ENCODE assay signal across 21 mouse cellular contexts in the genomic region with DNA sequence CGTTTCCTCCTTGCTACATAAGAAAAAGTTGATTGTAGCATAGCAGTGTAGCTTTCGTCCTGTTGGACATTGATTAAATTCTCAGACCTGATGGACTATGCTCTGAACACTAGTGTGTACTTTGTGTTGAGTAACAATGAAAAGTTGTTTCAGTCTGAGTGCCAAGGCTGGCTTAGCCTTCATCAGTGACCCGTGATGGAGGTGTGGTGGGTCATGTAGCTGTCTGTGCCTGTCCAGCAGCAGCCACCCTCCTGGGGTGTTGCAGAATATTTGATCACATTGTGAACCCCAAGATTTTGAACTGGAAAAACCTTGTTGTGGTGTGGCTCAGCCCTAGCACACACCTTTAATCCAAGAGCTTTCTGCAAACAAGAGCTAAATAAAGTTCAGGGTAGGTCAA.
DNase-seq lines count a peak whose midpoint lies in the region; ATAC-seq and TF ChIP-seq lines count a peak whose summit lies in the region.
"Had no signal": no experiment of that assay in that cellular context is flagged by ENCODE, and none has a peak within 500 bp of the region (broad histone marks: within the 10 kb centered on the region; RNA-seq: fewer than 3 reads in every experiment).

No protein-coding gene starts in this region.

- H3K9me3 ChIP-seq in heart, embryonic 11.5 days (replicated peaks; ENCODE audit: control insufficient read depth, low read length): no peaks in the 10 kb centered on the region
- no peaks in the 10 kb centered on the region for H3K9me3 ChIP-seq in kidney, postnatal 0 days (replicated peaks; ENCODE audit: low read length)
- H3K9me3 ChIP-seq in liver, embryonic 16.5 days (replicated peaks; ENCODE audit: control insufficient read depth, low read length): no peaks in the 10 kb centered on the region
- H3K9me3 ChIP-seq in hindbrain, embryonic 10.5 days: no peaks in the 10 kb centered on the region
- H3K9me3 ChIP-seq: forebrain, embryonic 13.5 days; heart, embryonic 10.5 days; limb, embryonic 12.5 days had no signal

- no peak for TF ChIP-seq CTCF in kidney, postnatal 0 days (IDR thresholded peaks at IDR 0.05; ENCODE audit: low read depth)
- no peak for TF ChIP-seq CTCF in liver, adult 2 months (IDR thresholded peaks at IDR 0.05; ENCODE audit: low read depth, low read length)
- no peak for TF ChIP-seq CTCF in left cerebral cortex, adult 2 months (IDR thresholded peaks at IDR 0.05)

- H3K27me3 ChIP-seq in heart, embryonic 11.5 days (ENCODE audit: control insufficient read depth, insufficient read depth, low read length): no peaks in the 10 kb centered on the region
- H3K27me3 ChIP-seq in kidney, postnatal 0 days (ENCODE audit: insufficient read depth, low read length): no peaks in the 10 kb centered on the region
- H3K27me3 ChIP-seq in liver, adult 2 months (ENCODE audit: control insufficient read depth, insufficient read depth, low read length): no peaks in the 10 kb centered on the region
- no peaks in the 10 kb centered on the region for H3K27me3 ChIP-seq in liver, embryonic 16.5 days (ENCODE audit: control insufficient read depth, insufficient read depth, low read depth, low read length)
- H3K27me3 ChIP-seq in hindbrain, embryonic 10.5 days (ENCODE audit: insufficient read depth, poor library complexity, severe bottlenecking): no peaks in the 10 kb centered on the region
- H3K27me3 ChIP-seq: forebrain, embryonic 13.5 days; limb, embryonic 12.5 days had no signal

- DNase-seq in heart, adult 11 months: peak; percentile 67
- no peak for DNase-seq in kidney, postnatal 0 days (ENCODE audit: low spot score)
- peak; percentile 99 for DNase-seq in liver, adult 2 months (ENCODE audit: extremely low read depth, low read depth, low spot score)
- DNase-seq in left cerebral cortex, adult 2 months (ENCODE audit: extremely low spot score in 1 of 2, low spot score in 2 of 2): no peak
- no peak for DNase-seq in cerebellum, adult 9-10 months
- no peak for DNase-seq in hindbrain, embryonic 10.5 days (ENCODE audit: low spot score)
- DNase-seq: adrenal gland, postnatal 10 days; cerebellum, adult 8-10 months; lung, embryonic 14.5 days; lung, postnatal 36 days; midbrain, embryonic 14.5 days; thymus, postnatal 14 days had no signal

- intact Hi-C loops in left cerebral cortex, adult 2 months (cut with DNase I): no loop called here

- H3K4me2 ChIP-seq in heart, embryonic 11.5 days: no peak overlapping the region
- no peak overlapping the region for H3K4me2 ChIP-seq in kidney, postnatal 0 days (ENCODE audit: low read length)
- H3K4me2 ChIP-seq in liver, embryonic 16.5 days (ENCODE audit: low read depth, low read length): no peak overlapping the region
- H3K4me2 ChIP-seq: forebrain, embryonic 13.5 days; limb, embryonic 12.5 days; lung, embryonic 14.5 days had no signal

- 74% methylated on average over 3 of the region's 3 CpGs for WGBS in heart, embryonic 11.5 days (ENCODE audit: insufficient replicate concordance)
- WGBS in kidney, postnatal 0 days: 54% methylated on average over 3 of the region's 3 CpGs
- 19% methylated on average over 3 of the region's 3 CpGs for WGBS in liver, adult 2 months
- 46% methylated on average over 3 of the region's 3 CpGs for WGBS in liver, embryonic 16.5 days (ENCODE audit: insufficient replicate concordance)
- WGBS in hindbrain, embryonic 10.5 days: 73% methylated on average over 3 of the region's 3 CpGs

- no peak overlapping the region for H3K4me3 ChIP-seq in heart, embryonic 11.5 days (ENCODE audit: low read depth, low read length)
- H3K4me3 ChIP-seq in kidney, postnatal 0 days (replicated peaks; ENCODE audit: low read depth, low read length): no peak overlapping the region
- no peak overlapping the region for H3K4me3 ChIP-seq in liver, adult 2 months (ENCODE audit: insufficient read depth, low read depth, low read length)
- H3K4me3 ChIP-seq in liver, embryonic 16.5 days (ENCODE audit: low read depth, low read length): no peak overlapping the region
- no peak overlapping the region for H3K4me3 ChIP-seq in left cerebral cortex, adult 2 months
- H3K4me3 ChIP-seq in hindbrain, embryonic 10.5 days: no peak overlapping the region
- H3K4me3 ChIP-seq: forebrain, embryonic 13.5 days; heart, embryonic 10.5 days; layer of hippocampus, adult 2 months; limb, embryonic 12.5 days had no signal

- H3K79me2 ChIP-seq in liver, adult 2 months (ENCODE audit: control insufficient read depth, insufficient read depth, low read length): no peaks in the 10 kb centered on the region

- no peaks in the 10 kb centered on the region for H3K36me3 ChIP-seq in heart, embryonic 11.5 days (ENCODE audit: control insufficient read depth, insufficient read depth, low read length)
- no peaks in the 10 kb centered on the region for H3K36me3 ChIP-seq in kidney, postnatal 0 days (ENCODE audit: insufficient read depth, low read length)
- no peaks in the 10 kb centered on the region for H3K36me3 ChIP-seq in liver, adult 2 months (ENCODE audit: control insufficient read depth, insufficient read depth, low read length)
- H3K36me3 ChIP-seq in liver, embryonic 16.5 days (ENCODE audit: control insufficient read depth, insufficient read depth): no peaks in the 10 kb centered on the region
- no peaks in the 10 kb centered on the region for H3K36me3 ChIP-seq in hindbrain, embryonic 10.5 days
- H3K36me3 ChIP-seq: heart, embryonic 10.5 days; limb, embryonic 12.5 days had no signal

- no peak for TF ChIP-seq POLR2A in liver, adult 2 months (IDR thresholded peaks at IDR 0.05; ENCODE audit: extremely low read depth, insufficient read depth, low read length)

- 0 out of 2 replicates have a peak, but pooled peaks cover 5% of the 10 kb centered on the region for H3K4me1 ChIP-seq in heart, embryonic 11.5 days (ENCODE audit: control insufficient read depth, insufficient read depth, low read length)
- no peaks in the 10 kb centered on the region for H3K4me1 ChIP-seq in kidney, postnatal 0 days (replicated peaks; ENCODE audit: insufficient read depth, low read length)
- peaks cover 17% of the 10 kb centered on the region for H3K4me1 ChIP-seq in liver, adult 2 months (ENCODE audit: control insufficient read depth, insufficient read depth, low read length)
- peaks cover 5% of the 10 kb centered on the region; the same call in 1 of the 2 replicates for H3K4me1 ChIP-seq in liver, embryonic 16.5 days (ENCODE audit: control insufficient read depth, low read depth, low read length)
- H3K4me1 ChIP-seq in hindbrain, embryonic 10.5 days (replicated peaks): no peaks in the 10 kb centered on the region
- H3K4me1 ChIP-seq: forebrain, embryonic 13.5 days had no signal

- no peak overlapping the region for H3K27ac ChIP-seq in heart, embryonic 11.5 days (ENCODE audit: low read depth, low read length)
- H3K27ac ChIP-seq in kidney, postnatal 0 days: no peak overlapping the region
- H3K27ac ChIP-seq in liver, adult 2 months (replicated peaks; ENCODE audit: insufficient read depth, low read depth, low read length): peak overlapping the region; percentile 75
- H3K27ac ChIP-seq in liver, embryonic 16.5 days (ENCODE audit: low read length): peak overlapping the region; percentile 45
- no peak overlapping the region for H3K27ac ChIP-seq in left cerebral cortex, adult 2 months
- H3K27ac ChIP-seq in hindbrain, embryonic 10.5 days: no peak overlapping the region
- H3K27ac ChIP-seq: forebrain, embryonic 13.5 days; heart, embryonic 10.5 days; hindbrain, postnatal 0 days; layer of hippocampus, adult 2 months; limb, embryonic 12.5 days had no signal

- no peak overlapping the region for H3K9ac ChIP-seq in heart, embryonic 11.5 days (ENCODE audit: low read depth, low read length)
- H3K9ac ChIP-seq in kidney, postnatal 0 days (ENCODE audit: low read depth, low read length): no peak overlapping the region
- no peak overlapping the region for H3K9ac ChIP-seq in liver, adult 2 months (ENCODE audit: low read depth, low read length)
- H3K9ac ChIP-seq in liver, embryonic 16.5 days (ENCODE audit: low read depth, low read length): no peak overlapping the region
- H3K9ac ChIP-seq: forebrain, embryonic 13.5 days; limb, embryonic 12.5 days; lung, embryonic 14.5 days had no signal

- ATAC-seq in heart, embryonic 11.5 days (replicated peaks; ENCODE audit: insufficient number of reproducible peaks, low FRiP score, low TSS enrichment): no peak
- ATAC-seq in kidney, postnatal 0 days (replicated peaks; ENCODE audit: low FRiP score, low read depth): peak; percentile 66
- peak; percentile 90 for ATAC-seq in liver, embryonic 16.5 days (ENCODE audit: low read depth)
- ATAC-seq: activated CD4-positive, CD25-positive, alpha-beta regulatory T cell, adult 4 months; forebrain, embryonic 13.5 days; hindbrain, postnatal 0 days; intestine, embryonic 16.5 days had no signal

Comparison
In these comparisons a context has a peak if more than half of its experiments do, and no peak if none do; other contexts are left out.
1. DNase-seq: peak in heart, adult 11 months (single experiment) and liver, adult 2 months (single experiment); none in kidney, postnatal 0 days (single experiment), left cerebral cortex, adult 2 months (0 of 2), cerebellum, adult 9-10 months (single experiment) and hindbrain, embryonic 10.5 days (single experiment).
2. H3K27ac ChIP-seq: peak in liver, adult 2 months (single experiment) and liver, embryonic 16.5 days (single experiment); none in heart, embryonic 11.5 days (single experiment), kidney, postnatal 0 days (single experiment), left cerebral cortex, adult 2 months (single experiment) and hindbrain, embryonic 10.5 days (single experiment).